Mouse (Mus musculus): ENCODE measurements around the gene Cacnb4. TPM values are rescaled to one million over a fixed set of nuclear protein-coding genes. Genes with fewer than 3 reads are reported as not detected.
A peak's percentile ranks its signal among the peaks of the same experiment; 100 is the strongest.

The Cacnb4 gene
- total RNA-seq, 2 experiments from 2014 or later, result 0.31 to 0.32 TPM

GRCm38 (mm10) chr2:52424747-52425522 is 251.7 kb downstream of the Cacnb4 start, which contains the start of gene Arl5a:
TSS of gene Arl5a (minus strand) at chr2:52424901.
- DNase-seq (ENCODE audit: low spot score in 2 of 2), result peak; percentile 98 to 99

DNA sequence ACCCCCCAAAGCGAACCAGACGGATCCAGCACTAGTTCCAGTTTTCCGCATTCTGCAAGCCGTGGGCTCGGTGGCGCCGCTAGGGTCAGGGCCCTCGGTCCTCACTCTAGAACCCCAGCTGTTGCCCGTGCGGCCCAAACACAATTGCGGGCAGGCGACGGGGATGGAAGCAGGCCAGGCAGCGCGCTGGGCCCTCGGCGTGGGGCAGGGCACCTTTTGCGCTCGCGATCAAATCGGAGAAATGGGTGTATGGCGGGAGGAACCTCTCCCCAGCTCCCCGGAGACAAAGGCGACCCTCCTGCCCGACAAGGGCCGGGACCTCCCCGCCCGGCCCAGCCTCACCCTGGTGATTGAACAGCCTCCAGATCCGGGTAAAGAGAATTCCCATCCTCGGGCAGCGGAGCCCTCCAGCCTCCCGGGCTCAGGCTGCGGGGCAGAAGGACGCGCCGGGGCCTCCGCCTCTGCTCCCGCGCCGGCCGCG is 252.3 kb downstream of the Cacnb4 start:
- peak; percentile 45 to 54 for DNase-seq (ENCODE audit: low spot score in 2 of 2)

DNA sequence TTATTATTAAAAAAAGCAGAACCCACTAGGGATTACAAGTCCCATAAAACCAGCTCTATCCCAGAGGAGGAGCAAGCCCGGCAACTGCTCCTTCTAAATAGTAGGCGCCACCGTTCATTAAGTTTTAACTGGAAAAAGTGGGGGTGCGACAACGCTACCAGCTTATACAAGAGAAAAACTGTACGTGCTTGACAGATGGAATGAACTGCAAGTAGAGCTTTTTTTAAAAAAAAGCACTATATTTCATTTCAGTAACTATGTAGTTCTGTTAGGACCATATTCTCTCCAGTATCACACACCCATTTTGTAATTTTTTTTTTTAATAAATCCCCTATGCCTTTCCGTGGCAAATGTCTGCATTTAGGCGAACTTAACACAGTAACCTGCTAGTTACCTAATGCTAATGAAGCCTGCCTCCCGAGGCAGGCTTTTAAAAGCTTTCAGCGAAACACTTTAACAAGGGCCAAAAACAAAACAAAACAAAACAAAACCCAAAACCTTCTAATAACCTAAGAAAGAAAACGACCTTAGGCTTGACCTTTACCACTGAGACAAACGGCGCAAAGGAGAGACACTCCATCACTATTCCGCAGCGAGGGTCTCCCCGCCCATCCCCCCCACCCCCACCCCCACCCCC is 252.9 kb downstream of the Cacnb4 start:
- no peak for DNase-seq (ENCODE audit: low spot score in 2 of 2)

- DNase-seq (ENCODE audit: low spot score in 2 of 2), result no peak
Observed at GRCm38 (mm10) chr2:52422871-52423610, 253.6 kb downstream of the Cacnb4 start.

DNA sequence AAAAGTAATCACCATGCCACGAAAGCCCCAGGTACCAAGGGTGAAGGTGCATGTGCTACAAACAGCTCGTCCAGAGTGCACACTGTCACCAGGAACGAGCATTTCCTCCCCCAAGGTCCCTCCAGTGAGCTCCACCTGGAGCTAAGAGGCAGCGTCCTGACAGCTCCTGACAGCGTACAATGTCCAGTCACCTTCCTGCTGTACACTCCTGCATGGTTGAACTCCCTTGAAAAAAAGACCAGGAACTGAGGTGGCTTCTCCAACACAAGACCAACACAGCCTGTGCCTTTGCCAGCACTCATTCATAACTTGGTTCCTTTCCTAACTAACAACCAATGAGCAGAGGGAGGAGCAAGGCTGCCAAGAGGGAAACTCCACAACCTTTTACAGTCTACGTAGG is 255.4 kb downstream of the Cacnb4 start:
- no peak for DNase-seq (ENCODE audit: low spot score in 2 of 2)

GRCm38 (mm10) chr2:52420001-52420710 is 256.5 kb downstream of the Cacnb4 start:
- no peak for DNase-seq (ENCODE audit: low spot score in 2 of 2)

- no peak for DNase-seq (ENCODE audit: low spot score in 2 of 2)
Observed at GRCm38 (mm10) chr2:52419295-52419694, 257.3 kb downstream of the Cacnb4 start.

DNA sequence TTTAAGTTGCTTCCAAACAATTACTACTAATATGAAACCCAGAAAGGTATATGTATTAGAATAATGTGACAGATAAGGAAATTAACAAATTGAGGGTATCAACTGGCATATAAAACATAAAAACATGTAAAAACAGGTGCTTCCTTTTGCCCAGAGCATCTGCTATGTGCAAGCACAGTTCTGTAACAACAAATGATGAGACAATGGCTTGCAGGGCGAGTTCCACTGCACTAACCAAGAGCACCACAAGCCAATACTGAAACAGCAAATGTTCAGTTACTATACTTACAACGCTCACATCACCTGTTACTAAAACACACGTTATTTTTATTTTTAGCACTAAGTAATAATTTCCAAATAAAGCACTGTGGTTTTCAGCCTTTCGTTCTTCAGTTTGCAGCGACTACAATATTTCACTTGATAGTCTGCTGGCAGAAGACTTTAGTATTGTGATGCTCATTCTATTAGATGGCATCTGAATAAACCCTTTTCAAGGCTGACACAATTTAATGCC is 264.1 kb downstream of the Cacnb4 start:
- DNase-seq (ENCODE audit: low spot score in 2 of 2), result no peak

- no peak for DNase-seq (ENCODE audit: low spot score in 2 of 2)
Observed at GRCm38 (mm10) chr2:52406480-52406879, 270.2 kb downstream of the Cacnb4 start.

DNA sequence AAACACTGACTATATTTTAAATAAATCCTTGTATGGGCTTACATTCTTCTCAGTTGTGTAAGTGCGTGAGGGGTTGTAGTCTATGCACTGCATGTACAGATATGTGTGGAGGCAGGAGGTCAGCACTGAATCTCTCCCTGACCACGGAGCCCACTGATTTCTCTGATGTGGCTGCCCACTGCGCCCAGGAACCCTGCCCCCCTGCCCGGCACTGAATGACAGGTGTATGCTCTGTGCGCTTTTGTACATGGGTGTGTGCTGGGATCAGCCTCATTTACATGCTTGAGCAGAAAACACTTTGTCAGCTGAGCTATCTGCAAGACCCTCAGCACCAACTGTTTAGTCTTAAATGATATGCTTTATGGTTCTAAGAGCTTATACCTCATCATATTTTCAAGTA is 271.4 kb downstream of the Cacnb4 start:
- no peak for DNase-seq (ENCODE audit: low spot score in 2 of 2)

DNA sequence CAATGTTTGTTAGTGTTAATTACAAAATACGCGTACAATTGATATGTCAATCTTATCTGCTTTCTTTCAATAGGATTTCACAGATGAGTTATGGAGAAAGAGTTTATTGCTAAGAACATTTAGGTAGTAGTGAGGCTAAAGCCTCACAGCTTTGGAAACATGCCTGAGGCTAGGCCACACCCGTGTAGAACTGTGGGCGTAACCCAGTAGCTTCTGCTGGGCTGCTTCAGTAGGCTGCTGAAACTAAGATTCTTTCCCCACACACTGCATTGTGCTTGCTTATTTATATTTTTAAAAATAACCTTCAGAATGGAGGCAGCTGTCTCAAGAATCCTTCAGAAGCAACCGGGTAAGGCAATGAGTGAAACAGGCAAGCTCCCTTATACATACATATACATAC is 282.1 kb downstream of the Cacnb4 start:
- no peak for DNase-seq (ENCODE audit: low spot score in 2 of 2)

- DNase-seq (ENCODE audit: low spot score in 2 of 2), result no peak
Observed at GRCm38 (mm10) chr2:52390415-52390975, 286.1 kb downstream of the Cacnb4 start.

DNA sequence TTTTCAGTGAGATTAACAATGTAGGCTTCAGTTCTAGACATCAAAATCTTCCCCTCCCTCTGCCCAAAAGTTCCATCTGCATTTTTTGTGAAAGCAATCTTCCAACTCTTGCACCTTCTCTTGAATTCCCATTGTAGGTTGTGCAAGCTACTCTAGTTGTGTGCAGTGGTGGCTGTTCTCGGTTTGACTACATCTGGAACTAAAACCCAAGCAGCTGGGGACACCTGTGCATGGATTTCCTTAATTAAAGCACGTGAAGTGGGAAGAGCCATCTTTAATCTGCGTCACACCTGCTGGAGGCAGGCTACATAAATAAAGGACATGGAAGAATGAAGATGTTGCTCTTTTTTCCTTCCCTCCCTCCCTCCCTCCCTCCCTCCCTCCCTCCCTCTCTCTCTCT is 286.7 kb downstream of the Cacnb4 start:
- no peak for DNase-seq (ENCODE audit: low spot score in 2 of 2)

- no peak for DNase-seq (ENCODE audit: low spot score in 2 of 2)
Observed at GRCm38 (mm10) chr2:52386451-52386850, 290.2 kb downstream of the Cacnb4 start.

DNA sequence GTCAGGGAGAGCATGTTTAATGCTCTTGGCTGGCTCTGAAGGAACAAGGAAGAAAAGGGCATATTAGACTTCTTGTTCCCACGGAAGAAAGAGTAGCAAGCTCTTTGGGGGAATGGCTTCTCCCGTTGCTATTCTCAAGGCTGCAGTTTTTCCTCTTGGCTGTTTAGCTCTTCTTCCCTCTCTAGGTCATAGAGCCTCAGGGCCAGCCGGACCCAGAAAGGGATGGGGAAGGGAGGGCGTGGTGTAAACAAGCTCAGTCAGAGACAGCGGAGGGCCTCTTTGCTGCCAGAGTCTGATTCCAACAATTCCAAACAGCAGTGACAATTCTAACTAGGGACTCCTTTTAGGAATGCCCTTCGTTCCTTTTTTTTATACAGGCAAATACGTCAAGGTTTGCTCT is 290.6 kb downstream of the Cacnb4 start:
- DNase-seq (ENCODE audit: low spot score in 2 of 2), result no peak

DNA sequence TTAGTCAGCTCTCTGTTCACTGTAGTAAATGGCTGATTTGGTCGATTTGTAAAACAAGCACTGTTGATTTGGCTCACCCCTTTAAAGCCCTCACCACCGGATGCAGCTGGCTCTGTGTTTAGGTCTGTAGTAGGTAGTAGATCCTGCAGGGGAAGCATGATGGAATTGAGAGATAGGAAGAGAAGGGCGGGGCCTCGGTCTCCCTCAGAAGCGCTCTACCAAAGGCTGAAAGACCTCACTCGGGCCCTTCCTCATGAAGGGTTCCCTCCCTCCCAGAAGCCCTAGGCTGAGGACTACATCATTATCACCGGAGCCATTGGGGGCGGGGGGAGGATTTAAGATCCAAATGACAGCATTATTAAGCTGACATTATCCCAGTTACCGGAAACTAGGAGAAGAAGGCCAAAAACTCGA is 297.8 kb downstream of the Cacnb4 start:
- DNase-seq (ENCODE audit: low spot score in 2 of 2), result no peak

GRCm38 (mm10) chr2:52378448-52378804 is 298.2 kb downstream of the Cacnb4 start, which contains the start of gene Neb:
TSS of gene Neb (minus strand) at chr2:52378474.
- no peak for DNase-seq (ENCODE audit: low spot score in 2 of 2)

Data from gastrocnemius, postnatal 4 days (tissue).